Mouse (Mus musculus) ZHBTc4 (cell line): ENCODE measurements around the gene Timp3.

Experiments
- DNase-seq: peaks from one replicate; pipeline ENCODE4 v3.0.0-alpha.2; 2011; ENCODE audit warnings: low read depth, low spot score

The Timp3 gene

DNA sequence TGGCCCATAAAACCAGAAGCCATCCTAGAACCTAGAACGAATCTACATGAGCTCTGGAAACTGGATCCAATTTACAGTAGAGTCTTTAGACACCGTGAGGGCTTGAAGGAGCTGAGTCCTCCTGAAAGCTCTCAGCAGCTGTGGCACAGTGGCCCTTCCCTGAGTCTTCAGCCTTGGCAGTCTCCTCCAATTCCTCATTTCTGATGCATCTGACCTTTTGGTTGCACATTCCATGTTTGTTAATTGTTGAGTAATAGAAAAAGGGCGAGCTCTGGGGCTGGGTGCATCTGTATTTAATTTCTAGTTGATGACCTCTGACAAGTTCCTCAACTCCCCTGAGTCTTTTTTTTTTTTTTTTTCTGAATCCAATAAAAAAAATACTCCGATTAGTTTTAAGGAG lies 28.0 kb downstream of the Timp3 start:
- DNase-seq, result no peak

DNA sequence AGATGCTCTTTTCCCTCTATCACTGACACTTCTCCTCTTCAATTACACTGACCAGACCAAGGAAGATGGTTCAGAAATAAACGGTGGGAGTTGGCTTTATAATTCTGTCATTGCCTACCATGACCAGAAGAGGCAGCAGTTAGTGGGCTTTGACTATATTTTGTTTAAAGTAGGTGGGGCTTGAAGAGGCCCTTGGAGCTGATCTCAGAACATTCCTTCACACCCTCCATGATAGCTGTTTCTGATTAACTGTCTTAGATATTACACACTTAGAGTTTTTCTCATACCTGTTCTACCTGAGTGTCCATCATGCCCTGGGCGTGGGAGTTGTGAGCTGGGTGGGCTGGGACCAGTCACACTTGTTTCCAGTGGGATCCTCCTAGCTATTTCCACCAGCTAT lies 28.5 kb downstream of the Timp3 start:
- peak; percentile 21 for DNase-seq

DNA sequence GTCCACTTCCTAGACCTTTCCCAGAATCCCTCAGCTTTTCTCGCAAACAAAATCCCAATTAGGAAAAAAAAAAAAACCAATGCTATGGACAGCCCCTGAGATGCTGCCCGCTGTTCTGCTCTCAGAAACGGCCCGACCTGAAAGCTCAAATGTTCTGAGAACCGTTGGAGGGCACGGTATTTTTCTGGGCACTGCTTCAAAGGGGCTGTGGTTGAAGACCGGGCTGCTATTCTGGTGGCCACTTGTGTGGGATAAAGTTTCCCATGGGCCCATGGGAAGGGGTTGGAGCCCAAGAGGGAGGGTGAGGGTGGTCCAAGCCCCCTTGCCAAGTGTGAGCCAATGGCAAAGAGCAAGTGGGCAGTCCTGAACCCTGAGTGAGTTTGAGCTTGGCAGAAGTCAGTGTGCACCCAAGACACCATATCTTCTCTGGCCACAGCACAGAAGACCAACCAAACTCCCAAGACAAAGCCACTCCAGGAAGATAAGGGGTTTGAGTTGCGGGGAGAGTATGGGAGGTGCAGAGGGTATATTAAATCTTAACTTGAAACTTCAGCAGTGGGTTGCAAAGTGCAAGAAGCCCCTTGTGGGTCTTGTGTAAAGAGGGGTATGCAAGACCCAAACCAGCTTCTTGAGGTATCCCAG lies 29.2 kb downstream of the Timp3 start:
- no peak for DNase-seq

DNA sequence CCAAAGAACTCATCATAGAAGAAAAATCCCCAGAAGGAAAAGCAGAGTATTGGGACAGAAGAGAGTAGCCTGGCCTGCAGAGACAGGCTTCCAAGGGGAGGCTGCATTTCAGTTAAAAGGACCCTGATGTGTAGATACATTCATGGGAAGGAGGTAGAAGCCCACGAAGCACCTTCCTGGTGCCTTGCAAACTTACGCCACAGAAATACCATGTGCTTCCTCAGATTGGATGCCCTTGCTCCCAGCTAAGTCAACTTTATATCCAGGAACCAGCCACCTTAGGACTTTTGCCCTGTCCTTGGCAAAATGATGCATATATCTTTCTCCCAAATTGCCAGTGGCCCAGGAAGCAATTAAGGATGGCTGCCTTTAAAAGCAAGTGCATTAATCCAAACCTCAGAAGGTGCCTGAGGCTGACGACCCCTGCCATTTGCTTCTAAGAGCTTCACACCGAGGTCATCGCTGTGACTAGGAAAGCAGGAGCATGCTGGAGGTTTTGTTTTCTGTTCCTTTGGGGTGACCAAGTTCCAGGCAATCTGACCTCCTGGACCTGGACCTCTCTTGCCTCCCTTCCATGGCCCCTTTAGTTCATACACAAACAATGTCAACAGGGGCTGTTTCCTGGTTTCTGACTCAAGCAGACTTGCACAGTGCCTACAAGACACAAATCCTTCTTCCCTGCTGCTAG lies 31.0 kb downstream of the Timp3 start:
- no peak for DNase-seq

DNA sequence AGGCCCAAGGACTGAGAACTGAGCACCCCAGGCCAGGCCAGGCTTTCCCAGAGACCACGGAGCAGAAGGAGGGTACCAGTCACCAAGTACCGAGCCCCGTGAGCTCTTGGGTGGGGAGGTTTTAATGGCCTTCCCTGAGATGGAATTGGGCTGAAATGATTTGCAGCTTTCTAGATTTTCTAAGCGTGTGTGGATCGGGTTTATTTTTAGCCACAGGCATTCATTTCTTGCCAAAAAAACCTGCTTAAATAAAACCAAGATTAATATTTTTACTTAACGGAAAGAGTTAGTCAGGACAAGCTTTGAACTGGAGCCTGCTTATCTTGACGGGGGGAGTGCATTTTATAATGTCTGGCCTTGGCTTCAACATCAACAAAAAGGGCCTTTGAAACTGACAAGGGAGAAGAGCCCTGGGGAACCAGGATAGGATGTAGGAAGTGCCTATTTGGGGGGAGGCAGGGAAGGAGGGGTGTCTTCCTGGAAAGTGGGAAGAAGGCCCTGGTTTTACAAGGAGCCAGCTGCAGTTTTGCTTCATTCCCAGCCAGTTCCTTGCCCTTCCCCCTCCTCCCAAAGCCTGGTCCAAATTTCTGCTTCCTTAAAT lies 31.6 kb downstream of the Timp3 start:
- DNase-seq, result no peak

DNA sequence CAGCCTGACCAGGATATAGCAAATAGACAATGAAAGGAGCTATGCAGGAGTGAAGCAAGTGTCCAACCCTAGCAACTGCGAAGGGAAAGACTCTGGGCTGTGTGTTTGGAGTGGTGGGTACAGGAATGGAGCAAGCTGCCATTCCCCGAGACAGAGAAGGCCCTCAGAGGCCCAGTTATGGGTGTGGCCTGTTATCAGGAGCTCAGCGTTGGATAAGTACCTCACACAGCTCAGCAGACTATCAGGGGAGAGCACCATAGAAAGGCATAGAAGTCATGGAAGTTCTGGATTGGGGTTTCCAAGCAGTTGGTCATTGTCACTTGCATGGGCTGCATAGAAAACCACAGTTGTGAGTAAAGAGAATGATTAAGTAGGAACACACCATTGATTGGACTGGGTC lies 32.8 kb downstream of the Timp3 start:
- DNase-seq, result no peak

DNA sequence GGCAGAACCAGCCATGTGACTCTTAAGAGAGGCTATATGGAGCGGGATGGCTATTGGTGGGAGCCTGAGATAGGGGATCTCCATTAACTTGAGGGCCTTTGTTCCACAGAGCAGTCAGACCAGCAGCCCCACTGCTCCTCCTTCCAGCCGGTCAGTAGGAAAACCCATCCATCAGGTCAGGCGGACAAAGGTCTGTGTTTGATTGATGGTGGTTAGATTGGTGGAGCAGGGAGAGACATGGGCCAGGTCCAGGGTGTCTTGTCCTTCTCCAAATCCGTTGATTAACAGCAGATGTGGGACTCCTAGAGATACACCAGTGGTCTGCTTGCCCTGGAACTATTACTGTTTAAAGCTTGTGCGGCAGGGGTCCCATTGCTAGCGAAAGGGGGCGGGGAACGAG lies 34.4 kb downstream of the Timp3 start:
- no peak for DNase-seq

DNA sequence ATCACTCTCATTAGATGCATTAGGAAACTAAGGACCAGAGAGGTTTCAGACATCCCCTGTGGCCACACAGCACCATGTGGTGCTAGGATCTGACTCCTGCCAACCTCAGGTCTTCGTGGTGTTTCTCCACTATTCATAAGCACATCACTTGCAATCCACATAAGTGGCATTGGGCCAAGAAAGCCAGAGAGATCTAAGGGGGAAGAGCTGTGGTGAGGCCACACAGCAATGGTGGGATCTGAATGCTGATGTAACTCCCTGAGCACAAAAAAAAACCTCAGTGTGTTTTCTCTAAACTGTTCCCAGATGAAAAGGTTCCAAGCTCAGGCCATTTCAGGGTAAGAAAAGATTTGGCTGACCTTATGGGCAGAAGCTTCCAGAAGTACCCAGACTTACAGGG lies 36.3 kb downstream of the Timp3 start:
- DNase-seq, result no peak

DNA sequence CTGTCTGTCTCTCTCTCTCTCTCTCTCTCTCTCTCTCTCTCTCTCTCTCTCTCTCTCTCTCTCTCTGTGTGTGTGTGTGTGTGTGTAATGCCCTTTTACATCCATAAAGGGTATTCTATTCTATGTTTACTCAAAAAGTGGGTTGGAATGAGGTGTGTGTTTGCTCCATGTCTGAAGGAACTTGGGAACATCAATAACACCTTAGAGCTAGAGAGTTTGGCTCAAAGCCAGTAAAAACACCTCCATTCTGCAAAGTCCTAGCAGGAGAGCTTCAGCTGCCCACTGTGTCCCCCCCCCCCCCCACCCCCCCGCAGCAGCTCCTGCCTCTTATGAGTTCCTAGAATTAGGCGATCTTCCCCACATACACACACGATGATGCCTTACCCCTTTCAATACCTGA lies 37.1 kb downstream of the Timp3 start:
- no peak for DNase-seq

DNA sequence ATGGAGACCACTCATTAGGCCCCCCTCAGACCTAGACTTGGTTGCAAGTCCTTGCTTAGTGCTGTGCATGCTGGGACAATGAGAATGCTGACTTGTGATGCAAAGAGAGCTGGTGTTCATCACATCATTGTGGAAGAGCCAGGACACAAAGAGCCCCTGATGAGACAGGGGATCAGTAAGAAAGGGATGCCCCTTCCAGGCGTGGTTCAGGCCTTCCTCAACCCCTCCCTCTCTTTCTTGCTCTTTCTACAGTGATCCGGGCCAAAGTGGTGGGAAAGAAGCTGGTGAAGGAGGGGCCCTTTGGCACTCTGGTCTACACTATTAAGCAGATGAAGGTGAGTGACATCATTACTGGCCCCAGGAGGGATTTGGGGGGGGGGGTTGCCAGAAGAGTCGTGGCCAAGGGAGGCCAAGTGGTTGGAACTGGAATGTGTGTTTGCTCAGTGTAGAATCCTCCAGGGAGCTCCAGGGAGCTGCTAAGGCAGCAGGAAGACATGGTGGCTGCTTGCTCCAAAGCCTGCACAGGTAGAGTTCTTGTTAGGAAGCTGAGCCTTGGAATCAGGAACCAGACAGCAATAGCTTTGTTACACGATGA lies 38.0 kb downstream of the Timp3 start:
- DNase-seq, result peak; percentile 74

DNA sequence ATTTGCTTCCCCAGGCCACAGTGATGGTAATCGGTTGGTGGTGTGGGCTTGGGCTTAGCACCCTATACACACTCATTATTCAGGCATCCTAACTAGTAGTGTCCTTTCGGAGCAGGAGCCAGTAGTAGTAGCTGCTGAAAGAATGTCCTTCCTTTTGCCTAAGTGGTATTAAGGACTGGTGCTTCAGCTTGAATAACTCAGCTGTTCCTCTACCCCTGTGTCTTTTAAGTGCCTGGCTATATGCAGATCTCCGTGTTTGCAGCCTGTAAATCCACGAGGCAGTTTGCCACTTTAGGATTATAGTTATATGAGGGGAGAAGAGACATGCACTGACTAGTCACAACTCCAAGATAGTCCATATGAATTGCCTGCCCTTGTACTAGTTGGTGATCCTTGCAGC lies 38.9 kb downstream of the Timp3 start:
- DNase-seq, result no peak

DNA sequence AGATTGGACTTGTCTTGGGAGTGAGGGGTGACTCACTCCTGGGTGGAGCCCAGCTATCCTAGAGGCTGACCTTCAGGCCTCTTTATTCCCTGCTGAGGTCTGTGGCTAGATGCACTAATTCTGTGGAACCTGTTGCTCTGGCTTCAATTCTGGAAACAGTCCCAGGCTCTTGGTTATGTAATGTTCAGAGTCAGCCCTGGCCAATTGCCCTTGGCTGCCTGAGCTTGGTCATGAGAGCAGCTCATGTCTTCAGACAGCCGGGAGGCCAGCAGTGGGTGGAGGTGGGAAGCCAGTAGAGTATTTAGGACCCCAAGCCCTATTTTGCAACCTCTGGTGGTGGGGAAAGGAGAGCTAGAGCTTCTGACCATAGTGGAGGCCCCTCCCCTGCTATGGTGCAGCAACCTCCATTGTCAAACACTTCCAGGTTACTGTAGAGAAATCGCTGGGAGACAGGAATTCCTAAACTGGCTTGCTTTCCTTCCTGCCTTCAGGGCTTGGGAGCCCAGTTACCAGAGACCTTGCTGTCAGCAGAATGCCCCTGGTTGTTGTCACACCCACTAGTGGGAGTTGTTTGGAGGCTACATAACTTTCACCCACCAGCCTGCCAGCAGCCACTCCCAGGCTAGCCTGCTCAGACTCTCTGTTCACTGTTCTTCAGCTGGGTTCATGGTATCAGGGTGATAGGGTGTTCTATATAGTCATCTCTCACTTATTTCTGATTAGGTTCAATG lies 39.6 kb downstream of the Timp3 start:
- DNase-seq, result peak; percentile 40

DNA sequence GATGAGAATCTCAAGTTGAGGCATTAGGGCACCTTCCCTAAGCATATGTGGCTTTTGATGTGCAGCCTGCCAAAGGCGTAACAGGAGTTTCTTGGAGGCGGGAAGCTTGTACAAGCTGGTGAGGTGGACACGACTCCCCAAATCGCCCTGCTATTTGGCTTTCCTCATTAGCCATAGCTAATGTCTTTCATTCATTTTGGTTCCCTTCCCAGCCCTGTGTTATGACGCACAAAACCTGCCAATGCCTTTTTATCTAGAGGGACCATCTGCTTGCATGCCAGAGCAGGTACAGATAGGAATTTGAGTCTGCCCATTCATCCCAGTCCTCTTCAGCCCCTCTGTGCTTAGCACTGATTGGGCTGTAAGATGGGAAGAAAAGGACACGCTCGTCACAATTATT lies 40.2 kb downstream of the Timp3 start:
- DNase-seq, result no peak

DNA sequence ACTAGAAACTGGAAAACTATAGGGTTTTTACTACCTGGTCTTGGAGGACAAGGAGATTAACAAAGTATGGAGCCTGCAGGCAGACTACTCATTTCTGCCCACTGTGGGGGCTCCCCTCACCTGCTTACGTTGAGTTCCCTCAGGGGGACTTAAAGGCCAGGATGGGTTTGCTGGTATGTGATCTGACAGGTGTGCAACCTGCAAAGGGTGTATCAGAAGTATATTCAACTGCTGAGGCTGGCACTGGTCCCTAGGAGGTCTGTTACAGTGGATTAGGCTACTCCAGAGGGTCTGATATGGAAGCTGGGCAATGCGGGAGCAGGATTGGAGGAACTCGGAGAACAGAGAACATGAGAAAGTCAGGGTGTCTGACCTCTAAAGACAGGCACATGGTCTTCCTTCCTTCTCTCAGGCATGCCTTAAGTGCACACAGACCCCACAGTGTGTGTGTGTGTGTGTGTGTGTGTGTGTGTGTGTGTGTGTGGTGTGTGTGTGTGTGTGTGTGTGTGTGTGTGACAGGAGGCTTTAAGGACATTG lies 40.9 kb downstream of the Timp3 start:
- DNase-seq, result no peak

DNA sequence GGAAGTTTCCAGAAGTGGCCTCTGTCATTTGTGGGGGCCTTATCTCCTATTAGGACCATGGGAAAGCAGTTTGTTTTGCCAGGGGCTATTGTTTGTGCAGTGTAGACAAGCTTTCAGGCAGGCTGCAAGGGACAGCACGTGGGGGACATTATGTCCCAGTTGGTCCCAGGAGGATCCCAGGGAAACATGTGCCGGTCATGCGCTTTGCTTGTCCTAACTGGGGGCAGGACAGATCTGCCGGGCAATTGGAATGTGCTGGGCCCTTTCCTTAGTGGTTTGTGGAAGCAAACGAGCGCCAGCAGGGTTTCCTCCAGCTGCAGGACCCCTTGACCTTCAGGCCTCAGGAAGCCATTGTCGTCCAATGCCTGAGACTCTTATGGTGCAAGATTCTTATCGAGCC lies 41.4 kb downstream of the Timp3 start:
- no peak for DNase-seq

DNA sequence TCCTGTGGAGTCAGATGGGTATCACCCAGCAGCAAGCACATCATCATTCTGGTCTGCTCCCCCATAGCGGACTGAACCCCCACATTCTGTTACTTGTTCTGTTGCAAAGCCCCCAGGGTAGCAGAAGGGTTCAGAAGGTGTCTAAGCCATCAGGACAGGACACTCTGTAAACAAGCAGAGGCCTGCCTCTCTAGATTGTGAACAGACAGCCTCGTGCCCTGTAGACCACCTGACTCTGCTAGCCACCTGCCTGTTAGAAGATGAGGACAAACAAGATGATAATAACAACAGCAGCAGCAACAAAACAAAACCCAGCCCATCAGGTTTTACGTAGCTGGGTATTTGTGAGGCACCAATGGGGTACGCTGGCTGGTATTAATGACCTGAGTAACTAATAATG lies 42.0 kb downstream of the Timp3 start:
- DNase-seq, result no peak

DNA sequence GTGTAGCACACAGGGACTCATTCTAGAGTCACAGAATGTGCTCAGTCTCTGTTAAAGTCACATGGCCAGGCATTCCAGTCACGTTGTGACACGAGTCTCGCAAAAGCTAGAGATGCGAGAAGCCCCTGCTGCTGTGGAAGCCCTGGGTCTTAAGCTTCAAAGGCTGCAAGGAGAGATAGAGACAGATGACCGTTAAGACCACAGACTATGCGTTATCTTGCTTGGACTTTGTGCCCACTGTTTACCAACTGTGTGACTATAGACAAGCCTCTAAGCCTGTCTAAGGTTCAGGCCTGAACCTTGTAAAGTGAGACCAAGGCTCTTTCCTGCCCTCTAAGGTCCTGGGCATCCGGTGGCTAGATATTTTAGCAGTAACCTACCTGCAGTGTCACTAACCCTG lies 42.5 kb downstream of the Timp3 start:
- DNase-seq, result no peak

DNA sequence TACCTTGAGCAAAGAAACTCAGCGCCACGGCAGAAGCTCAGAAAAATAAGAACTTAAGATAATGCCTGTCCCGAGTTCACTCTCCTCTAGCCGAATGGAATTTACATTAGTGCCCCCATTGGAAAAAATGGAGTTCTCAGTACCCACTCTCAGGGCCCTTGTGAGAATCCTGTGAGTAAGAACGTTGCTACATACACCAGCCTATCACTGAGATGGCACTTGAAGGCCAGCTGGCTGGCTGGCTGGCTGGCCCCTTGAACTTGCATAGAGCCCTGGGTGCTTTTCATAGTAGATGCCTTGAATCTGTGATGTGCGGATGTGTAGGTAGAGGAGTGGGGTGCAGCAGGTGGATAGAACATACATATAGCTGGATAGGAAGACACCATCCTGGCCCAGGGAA lies 43.2 kb downstream of the Timp3 start:
- no peak for DNase-seq

DNA sequence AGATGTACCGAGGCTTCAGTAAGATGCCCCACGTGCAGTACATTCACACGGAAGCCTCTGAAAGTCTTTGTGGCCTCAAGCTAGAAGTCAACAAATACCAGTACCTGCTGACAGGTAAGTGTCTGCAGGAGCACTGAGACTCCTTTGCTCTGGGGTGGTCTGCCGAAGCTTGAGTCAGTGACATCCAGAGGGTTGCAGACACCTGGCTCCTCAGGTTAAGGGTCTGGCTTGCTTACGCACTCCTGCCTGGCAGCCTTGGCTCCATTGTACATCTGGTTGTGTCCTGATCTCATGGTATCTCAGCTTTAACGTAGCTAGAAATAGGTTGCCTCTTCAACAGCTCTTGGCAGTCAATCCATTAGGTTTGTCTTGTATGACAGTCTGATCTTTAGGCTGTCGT lies 43.8 kb downstream of the Timp3 start:
- no peak for DNase-seq

DNA sequence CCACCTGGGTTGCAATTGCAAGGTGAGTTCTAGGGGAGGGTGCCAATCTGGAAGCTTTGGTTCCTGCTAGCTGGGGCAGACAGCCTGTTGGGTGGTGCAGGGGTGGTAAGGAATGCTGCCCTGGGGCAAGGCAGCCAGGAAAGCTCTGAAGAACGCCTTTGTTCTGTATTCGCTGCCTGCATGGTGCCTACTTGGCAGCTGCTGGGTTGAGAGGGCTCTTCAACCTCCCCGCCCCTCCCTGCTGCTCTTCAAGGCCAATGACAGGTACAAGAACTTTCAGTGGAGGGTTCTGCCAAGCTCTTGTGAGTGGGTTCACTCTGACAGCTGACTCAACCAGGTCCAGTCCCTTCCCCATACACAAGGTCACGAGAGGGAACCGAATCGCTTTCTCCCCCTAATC lies 44.5 kb downstream of the Timp3 start:
- DNase-seq, result no peak

DNA sequence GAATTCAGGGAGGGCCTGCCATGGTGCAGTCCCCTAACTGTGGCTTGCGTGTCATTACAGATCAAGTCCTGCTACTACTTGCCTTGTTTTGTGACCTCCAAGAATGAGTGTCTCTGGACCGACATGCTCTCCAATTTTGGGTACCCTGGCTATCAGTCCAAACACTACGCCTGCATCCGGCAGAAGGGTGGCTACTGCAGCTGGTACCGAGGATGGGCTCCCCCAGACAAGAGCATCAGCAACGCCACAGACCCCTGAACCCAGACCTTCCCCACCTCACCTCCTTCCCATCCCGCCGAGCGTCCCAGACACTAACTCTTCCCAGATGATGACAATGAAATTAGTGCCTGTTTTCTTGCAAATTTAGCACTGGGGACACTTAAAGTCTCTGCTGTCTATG lies 45.5 kb downstream of the Timp3 start:
- DNase-seq, result no peak

DNA sequence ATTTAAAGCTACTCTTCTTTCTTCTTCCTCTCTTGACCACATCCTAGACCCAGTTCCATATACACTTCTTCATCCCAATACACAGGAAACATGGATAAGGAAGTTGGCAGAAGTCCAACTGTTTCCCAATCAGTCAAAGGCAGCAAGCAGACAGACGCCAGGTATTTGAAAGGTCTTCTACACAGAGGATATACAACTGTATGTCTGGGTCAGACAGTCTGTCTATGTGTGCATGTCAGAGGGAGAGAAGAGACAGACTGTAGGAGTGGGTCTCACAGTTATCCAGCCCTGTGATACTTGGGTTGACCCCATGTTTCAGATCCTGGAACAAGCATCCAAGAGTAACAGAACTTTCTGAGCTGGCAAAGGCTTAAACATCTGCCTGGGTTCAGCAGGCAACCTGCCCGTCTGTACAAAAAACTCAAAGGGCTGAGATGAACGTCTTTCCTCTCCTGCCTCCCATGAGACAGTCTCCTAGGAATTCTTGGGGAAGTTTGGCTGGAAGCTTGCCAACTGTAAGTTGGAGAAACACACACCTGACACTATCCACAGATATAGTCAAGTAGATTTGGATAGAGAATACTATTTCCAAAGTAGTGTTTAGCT lies 46.2 kb downstream of the Timp3 start:
- no peak for DNase-seq
